Mouse (Mus musculus): Measurements from ENCODE around the gene Slc35a1. TPM values are rescaled to one million over a fixed set of nuclear protein-coding genes. Genes with fewer than 3 reads are reported as not detected.

The Slc35a1 gene
- polyA plus RNA-seq, 1 experiment from 2014 or later, result 46.4 TPM

- no peaks in the 10 kb centered on the region for H3K4me1 ChIP-seq (replicated peaks)
- no peak for ATAC-seq (ENCODE audit: low read depth)
- no peak overlapping the region for H3K9ac ChIP-seq
- no peaks in the 10 kb centered on the region for H3K27me3 ChIP-seq
- peaks cover 38% of the 10 kb centered on the region for H3K36me3 ChIP-seq
- no peak overlapping the region for H3K4me2 ChIP-seq
- no peak overlapping the region for H3K27ac ChIP-seq (replicated peaks)
- H3K9me3 ChIP-seq, result no peaks in the 10 kb centered on the region
- H3K4me3 ChIP-seq, result no peak overlapping the region
- WGBS, result 96% methylated on average over 3 of the region's 3 CpGs
Measured at GRCm38 (mm10) chr4:34640731-34641130, 46.5 kb downstream of the Slc35a1 start.

- 72% methylated on average over 5 of the region's 5 CpGs for WGBS
- no peaks in the 10 kb centered on the region for H3K9me3 ChIP-seq
- H3K4me1 ChIP-seq (replicated peaks), result no peaks in the 10 kb centered on the region
- H3K4me2 ChIP-seq, result no peak overlapping the region
- no peak for ATAC-seq (ENCODE audit: low read depth)
- H3K27ac ChIP-seq (replicated peaks), result no peak overlapping the region
- H3K36me3 ChIP-seq, result peaks cover 36% of the 10 kb centered on the region
- H3K4me3 ChIP-seq, result no peak overlapping the region
- H3K27me3 ChIP-seq, result no peaks in the 10 kb centered on the region
- no peak overlapping the region for H3K9ac ChIP-seq
Measured at GRCm38 (mm10) chr4:34639745-34640364, 47.4 kb downstream of the Slc35a1 start.

- ATAC-seq (ENCODE audit: low read depth), result no peak
- WGBS, result 90% methylated on average over 4 of the region's 4 CpGs
- Histone ChIP-seq H3K9me3 (no peaks in the 10 kb centered on the region), H3K27me3 (no peaks in the 10 kb centered on the region), H3K36me3 (peaks cover 42% of the 10 kb centered on the region), H3K27ac (replicated peaks) (no peak overlapping the region), H3K9ac (no peak overlapping the region), H3K4me2 (no peak overlapping the region), H3K4me1 (replicated peaks) (no peaks in the 10 kb centered on the region), H3K4me3 (no peak overlapping the region)
Measured at GRCm38 (mm10) chr4:34637851-34638250, 49.4 kb downstream of the Slc35a1 start.

- no peak for ATAC-seq (ENCODE audit: low read depth)
- H3K4me2 ChIP-seq, result no peak overlapping the region
- no peak overlapping the region for H3K27ac ChIP-seq (replicated peaks)
- no peaks in the 10 kb centered on the region for H3K27me3 ChIP-seq
- WGBS, result 92% methylated on average over 7 of the region's 7 CpGs
- no peak overlapping the region for H3K9ac ChIP-seq
- peaks cover 42% of the 10 kb centered on the region for H3K36me3 ChIP-seq
- H3K9me3 ChIP-seq, result no peaks in the 10 kb centered on the region
- no peaks in the 10 kb centered on the region for H3K4me1 ChIP-seq (replicated peaks)
- H3K4me3 ChIP-seq, result no peak overlapping the region
Measured at GRCm38 (mm10) chr4:34637386-34637785, 49.9 kb downstream of the Slc35a1 start.

- Histone ChIP-seq H3K36me3 (peaks cover 35% of the 10 kb centered on the region), H3K27ac (replicated peaks) (no peak overlapping the region), H3K27me3 (no peaks in the 10 kb centered on the region), H3K4me1 (replicated peaks) (no peaks in the 10 kb centered on the region), H3K9me3 (no peaks in the 10 kb centered on the region), H3K9ac (no peak overlapping the region), H3K4me3 (no peak overlapping the region), H3K4me2 (no peak overlapping the region)
- 82% methylated on average over 5 of the region's 5 CpGs for WGBS
- ATAC-seq (ENCODE audit: low read depth), result no peak
Measured at GRCm38 (mm10) chr4:34636036-34636435, 51.2 kb downstream of the Slc35a1 start.

- peaks cover 39% of the 10 kb centered on the region for H3K36me3 ChIP-seq
- WGBS, result 97% methylated on average over 7 of the region's 7 CpGs
- H3K27ac ChIP-seq (replicated peaks), result no peak overlapping the region
Measured at GRCm38 (mm10) chr4:34634129-34634528, 53.1 kb downstream of the Slc35a1 start.

GRCm38 (mm10) chr4:34629956-34630355 lies 57.3 kb downstream of the Slc35a1 start:
- ATAC-seq (ENCODE audit: low read depth), result no peak
- Histone ChIP-seq H3K9me3 (no peaks in the 10 kb centered on the region), H3K9ac (no peak overlapping the region), H3K27ac (replicated peaks) (no peak overlapping the region), H3K4me1 (replicated peaks) (no peaks in the 10 kb centered on the region), H3K36me3 (peaks cover 66% of the 10 kb centered on the region), H3K27me3 (no peaks in the 10 kb centered on the region), H3K4me2 (no peak overlapping the region), H3K4me3 (no peak overlapping the region)
- WGBS, result 95% methylated on average over 1 of the region's 1 CpGs

More at GRCm38 (mm10) chr4:34634129-34634528, 53.1 kb downstream of the Slc35a1 start:
- no peak overlapping the region for H3K4me2 ChIP-seq
- no peak overlapping the region for H3K4me3 ChIP-seq
- ATAC-seq (ENCODE audit: low read depth), result no peak
- H3K9me3 ChIP-seq, result no peaks in the 10 kb centered on the region
- H3K27me3 ChIP-seq, result no peaks in the 10 kb centered on the region
- no peaks in the 10 kb centered on the region for H3K4me1 ChIP-seq (replicated peaks)
- H3K9ac ChIP-seq, result no peak overlapping the region

GRCm38 (mm10) chr4:34626401-34626800 lies 60.8 kb downstream of the Slc35a1 start:
- ATAC-seq (ENCODE audit: low read depth), result no peak
- Histone ChIP-seq H3K9ac (no peak overlapping the region), H3K27me3 (no peaks in the 10 kb centered on the region), H3K27ac (replicated peaks) (no peak overlapping the region), H3K4me1 (replicated peaks) (no peaks in the 10 kb centered on the region), H3K9me3 (no peaks in the 10 kb centered on the region), H3K36me3 (peaks cover 59% of the 10 kb centered on the region), H3K4me3 (no peak overlapping the region), H3K4me2 (no peak overlapping the region)
- WGBS, result 87% methylated on average over 6 of the region's 6 CpGs

GRCm38 (mm10) chr4:34625556-34625955 lies 61.7 kb downstream of the Slc35a1 start:
- Histone ChIP-seq H3K36me3 (peaks cover 53% of the 10 kb centered on the region), H3K27ac (replicated peaks) (no peak overlapping the region), H3K4me2 (no peak overlapping the region), H3K4me1 (replicated peaks) (no peaks in the 10 kb centered on the region), H3K27me3 (no peaks in the 10 kb centered on the region), H3K9ac (no peak overlapping the region), H3K9me3 (no peaks in the 10 kb centered on the region), H3K4me3 (no peak overlapping the region)
- ATAC-seq (ENCODE audit: low read depth), result no peak
- 87% methylated on average over 4 of the region's 4 CpGs for WGBS

- Histone ChIP-seq H3K4me3 (peak overlapping the region; percentile 81), H3K27ac (replicated peaks) (no peak overlapping the region), H3K9ac (peak overlapping the region; percentile 86; the same call in 1 of the 2 replicates), H3K4me1 (replicated peaks) (peaks cover 26% of the 10 kb centered on the region), H3K36me3 (no peaks in the 10 kb centered on the region), H3K9me3 (no peaks in the 10 kb centered on the region), H3K27me3 (no peaks in the 10 kb centered on the region), H3K4me2 (peak overlapping the region; percentile 81)
- 47% methylated on average over 8 of the region's 8 CpGs for WGBS
- ATAC-seq (ENCODE audit: low read depth), result no peak
Measured at GRCm38 (mm10) chr4:34616146-34616545, 71.1 kb downstream of the Slc35a1 start.

GRCm38 (mm10) chr4:34615303-34615702 lies 71.9 kb downstream of the Slc35a1 start:
- 4% methylated on average over 13 of the region's 13 CpGs for WGBS

GRCm38 (mm10) chr4:34614630-34615094 lies 72.6 kb downstream of the Slc35a1 start, which contains the start of the genes Orc3 and Rars2:
Orc3 (minus strand) TSS chr4:34614944.
Rars2 (plus strand) TSS chr4:34614957.
- under 1% methylated on average over 42 of the region's 42 CpGs for WGBS
- H3K36me3 ChIP-seq, result peaks cover 3% of the 10 kb centered on the region; the same call in 1 of the 2 replicates
- peak within 1 kb of the TSS; percentile 81 for H3K4me2 ChIP-seq
- H3K27me3 ChIP-seq, result no peaks in the 10 kb centered on the region
- peak; percentile 99 for ATAC-seq (ENCODE audit: low read depth)
- H3K9me3 ChIP-seq, result no peaks in the 10 kb centered on the region
- H3K4me3 ChIP-seq, result peak within 1 kb of the TSS; percentile 81
- peak within 1 kb of the TSS; percentile 86 for H3K9ac ChIP-seq
- H3K4me1 ChIP-seq (replicated peaks), result peaks cover 26% of the 10 kb centered on the region
- H3K27ac ChIP-seq (replicated peaks), result peak within 1 kb of the TSS; percentile 88

More at GRCm38 (mm10) chr4:34615303-34615702, 71.9 kb downstream of the Slc35a1 start:
- Histone ChIP-seq H3K4me3 (peak overlapping the region; percentile 81), H3K9me3 (no peaks in the 10 kb centered on the region), H3K4me1 (replicated peaks) (peaks cover 26% of the 10 kb centered on the region), H3K36me3 (no peaks in the 10 kb centered on the region), H3K4me2 (peak overlapping the region; percentile 81), H3K9ac (peak overlapping the region; percentile 86), H3K27ac (replicated peaks) (peak overlapping the region; percentile 88), H3K27me3 (no peaks in the 10 kb centered on the region)
- ATAC-seq (ENCODE audit: low read depth), result peak; percentile 30; the same call in 1 of the 2 replicates

Measured in neural tube, embryonic 13.5 days (tissue).